Mouse (Mus musculus) G1E (cell line): ENCODE measurements around the gene Defb23.

Source experiments
- CTCF ChIP-seq: IDR thresholded peaks from 2 replicates; pipeline ENCODE4 v1.5.1; 2012; ENCODE audit warnings: low read depth, low read length, inconsistent platforms, mixed read lengths
- GATA1 ChIP-seq: IDR thresholded peaks from 2 replicates; pipeline ENCODE4 v1.6.1; 2012; ENCODE audit warnings: borderline replicate concordance, low read length, inconsistent platforms, mixed read lengths
- POLR2AphosphoS5 ChIP-seq: IDR thresholded peaks from 2 replicates; pipeline ENCODE4 v1.6.1; 2012; ENCODE audit warnings: low read depth, low read length, inconsistent platforms; ENCODE audit not compliant: insufficient replicate concordance
- TAL1 ChIP-seq: conservative IDR thresholded peaks from 2 replicates; pipeline ENCODE4 v1.6.1; 2012; ENCODE audit warnings: low read depth, low read length, inconsistent platforms, mixed read lengths

DNA sequence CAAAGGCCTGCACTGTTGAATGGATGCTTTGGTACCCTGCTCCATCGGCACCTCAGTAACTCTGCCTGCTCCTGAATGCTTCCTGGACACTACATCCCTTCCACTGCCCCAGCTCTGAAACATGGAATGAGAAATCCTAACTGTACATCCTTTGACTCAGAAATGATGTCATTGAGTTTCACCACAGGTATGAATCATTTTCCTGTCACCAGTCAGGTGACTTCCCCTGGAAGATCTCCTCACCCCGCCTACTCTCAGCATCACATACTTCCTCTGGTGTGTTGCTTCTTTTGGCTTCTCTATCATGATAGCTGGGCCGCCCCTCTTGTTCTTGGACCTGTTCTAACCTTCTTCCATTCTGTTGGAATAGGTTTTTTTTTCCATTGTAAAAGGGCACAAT lies 16.5 kb upstream of the Defb23 start:
- TF ChIP-seq CTCF (no peak), TAL1 (no peak), POLR2AphosphoS5 (no peak), GATA1 (no peak)
